Mouse (Mus musculus) cerebellum, adult 2 months (tissue): ENCODE results near the gene Actr8. TPM values are rescaled to one million over a fixed set of nuclear protein-coding genes. Genes with fewer than 3 reads are reported as not detected.

Experiments used
- DNase-seq, 2 experiments: peaks; one replicate each; pipeline ENCODE4 v3.0.0; 2021
- H3K27ac ChIP-seq: fragments of 200-500 bp; 2 replicates; pipeline ENCODE4 v1.5.1; 2012; ENCODE audit warnings: low read length, control low read depth, inconsistent platforms; ENCODE audit not compliant: insufficient read depth
- H3K27me3 ChIP-seq: fragments of 200-500 bp; 2 replicates; pipeline ENCODE4 v1.6.1; 2012; ENCODE audit warnings: inconsistent platforms, mild to moderate bottlenecking, low read length, moderate library complexity; ENCODE audit not compliant: control insufficient read depth, insufficient read depth
- H3K4me1 ChIP-seq: fragments of 200-500 bp; 2 replicates; pipeline ENCODE4 v1.6.1; 2011; ENCODE audit warnings: low read length; ENCODE audit not compliant: control insufficient read depth, insufficient read depth
- H3K4me3 ChIP-seq: fragments of 200-500 bp; replicated peaks from 2 replicates; pipeline ENCODE3; 2011; ENCODE audit warnings: mild to moderate bottlenecking, low read depth, low read length, control low read depth; ENCODE audit not compliant: insufficient read depth
- CTCF ChIP-seq: fragments of 200-500 bp; IDR thresholded peaks from 2 replicates; pipeline ENCODE4 v1.5.1; 2011; ENCODE audit warnings: low read depth, mild to moderate bottlenecking, control low read depth, low read length, moderate library complexity, borderline replicate concordance; ENCODE audit not compliant: insufficient read depth
- POLR2A ChIP-seq: fragments of 200-500 bp; IDR thresholded peaks from 2 replicates; pipeline ENCODE4 v1.6.1; 2011; ENCODE audit warnings: low read length, control low read depth, borderline replicate concordance; ENCODE audit not compliant: insufficient read depth
- WGBS: fragments of 180-500 bp; shearing (Covaris S2); methylation state at CpG from one replicate; pipeline ENCODE4 v1.1.7; 2018; 5-methylcytosine and 5-hydroxymethylcytosine counted together
- polyA plus RNA-seq: library from polyadenylated mRNA; depleted of rRNA; stranded (reverse); fragments of >200 nt; gene quantifications from 2 replicates; pipeline ENCODE4 v1.2.3, GENCODE M21; 2012; rRNA removed

Gene Actr8
- 70.9 and 72.6 TPM in 2 replicates for polyA plus RNA-seq

GRCm38 (mm10) chr14:29978254-29979204 is at the start of gene Actr8:
TSS of gene Actr8 (plus strand) at chr14:29978337.
- peak within 1 kb of the TSS; percentile 88 for H3K4me3 ChIP-seq
- no peaks in the 10 kb centered on the region for H3K27me3 ChIP-seq
- peak; percentile 93 to 96 for DNase-seq
- no peaks in the 10 kb centered on the region for H3K4me1 ChIP-seq
- 1% methylated on average over 43 of the region's 44 CpGs for WGBS
- H3K27ac ChIP-seq: peak within 1 kb of the TSS; percentile 89
- TF ChIP-seq POLR2A (peak; percentile 66), CTCF (no peak)

GRCm38 (mm10) chr14:29928966-29929365 is 49.2 kb upstream of the Actr8 start:
- no peak for DNase-seq

GRCm38 (mm10) chr14:29935516-29935915 is 42.6 kb upstream of the Actr8 start:
- TF ChIP-seq POLR2A (no peak), CTCF (no peak)
- WGBS: 10% methylated on average over 5 of the region's 5 CpGs
- H3K27me3 ChIP-seq: no peaks in the 10 kb centered on the region

More at GRCm38 (mm10) chr14:29928966-29929365, 49.2 kb upstream of the Actr8 start:
- H3K4me1 ChIP-seq: no peaks in the 10 kb centered on the region
- TF ChIP-seq CTCF: no peak
- TF ChIP-seq POLR2A: no peak
- H3K4me3 ChIP-seq: no peak overlapping the region
- 26% methylated on average over 4 of the region's 4 CpGs for WGBS
- no peaks in the 10 kb centered on the region for H3K27me3 ChIP-seq
- no peak overlapping the region for H3K27ac ChIP-seq

GRCm38 (mm10) chr14:29937466-29937865 is 40.7 kb upstream of the Actr8 start:
- WGBS: 87% methylated on average over 15 of the region's 15 CpGs
- Histone ChIP-seq H3K27ac (no peak overlapping the region), H3K4me1 (peaks cover 9% of the 10 kb centered on the region), H3K4me3 (no peak overlapping the region), H3K27me3 (no peaks in the 10 kb centered on the region)
- DNase-seq: no peak
- TF ChIP-seq CTCF (no peak), POLR2A (no peak)

More at GRCm38 (mm10) chr14:29935516-29935915, 42.6 kb upstream of the Actr8 start:
- H3K4me1 ChIP-seq: peaks cover 9% of the 10 kb centered on the region
- no peak overlapping the region for H3K4me3 ChIP-seq
- H3K27ac ChIP-seq: no peak overlapping the region
- peak in 1 of 2 experiments; percentile 31 for DNase-seq

- H3K27me3 ChIP-seq: no peaks in the 10 kb centered on the region
- DNase-seq: no peak
- TF ChIP-seq POLR2A: no peak
- 59% methylated on average over 20 of the region's 20 CpGs for WGBS
- no peak overlapping the region for H3K4me3 ChIP-seq
- no peak overlapping the region for H3K27ac ChIP-seq
- peaks cover 9% of the 10 kb centered on the region for H3K4me1 ChIP-seq
Measured at GRCm38 (mm10) chr14:29939600-29940312, 38.4 kb upstream of the Actr8 start.

- TF ChIP-seq CTCF (no peak), POLR2A (no peak)
- WGBS: 25% methylated on average over 10 of the region's 10 CpGs
- Histone ChIP-seq H3K4me3 (no peak overlapping the region), H3K27ac (no peak overlapping the region), H3K4me1 (peaks cover 7% of the 10 kb centered on the region), H3K27me3 (no peaks in the 10 kb centered on the region)
- no peak for DNase-seq
Measured at GRCm38 (mm10) chr14:29940313-29940812, 37.8 kb upstream of the Actr8 start.

GRCm38 (mm10) chr14:29940877-29941276 is 37.3 kb upstream of the Actr8 start:
- no peak overlapping the region for H3K27ac ChIP-seq
- H3K27me3 ChIP-seq: no peaks in the 10 kb centered on the region
- H3K4me3 ChIP-seq: no peak overlapping the region
- peaks cover 2% of the 10 kb centered on the region for H3K4me1 ChIP-seq
- 3% methylated on average over 2 of the region's 2 CpGs for WGBS
- TF ChIP-seq CTCF (peak; percentile 53; the same call in 1 of the 2 replicates), POLR2A (no peak)
- DNase-seq: peak; percentile 49 to 56
